ENCODE assay signal across 8 mouse cellular contexts in the genomic region with DNA sequence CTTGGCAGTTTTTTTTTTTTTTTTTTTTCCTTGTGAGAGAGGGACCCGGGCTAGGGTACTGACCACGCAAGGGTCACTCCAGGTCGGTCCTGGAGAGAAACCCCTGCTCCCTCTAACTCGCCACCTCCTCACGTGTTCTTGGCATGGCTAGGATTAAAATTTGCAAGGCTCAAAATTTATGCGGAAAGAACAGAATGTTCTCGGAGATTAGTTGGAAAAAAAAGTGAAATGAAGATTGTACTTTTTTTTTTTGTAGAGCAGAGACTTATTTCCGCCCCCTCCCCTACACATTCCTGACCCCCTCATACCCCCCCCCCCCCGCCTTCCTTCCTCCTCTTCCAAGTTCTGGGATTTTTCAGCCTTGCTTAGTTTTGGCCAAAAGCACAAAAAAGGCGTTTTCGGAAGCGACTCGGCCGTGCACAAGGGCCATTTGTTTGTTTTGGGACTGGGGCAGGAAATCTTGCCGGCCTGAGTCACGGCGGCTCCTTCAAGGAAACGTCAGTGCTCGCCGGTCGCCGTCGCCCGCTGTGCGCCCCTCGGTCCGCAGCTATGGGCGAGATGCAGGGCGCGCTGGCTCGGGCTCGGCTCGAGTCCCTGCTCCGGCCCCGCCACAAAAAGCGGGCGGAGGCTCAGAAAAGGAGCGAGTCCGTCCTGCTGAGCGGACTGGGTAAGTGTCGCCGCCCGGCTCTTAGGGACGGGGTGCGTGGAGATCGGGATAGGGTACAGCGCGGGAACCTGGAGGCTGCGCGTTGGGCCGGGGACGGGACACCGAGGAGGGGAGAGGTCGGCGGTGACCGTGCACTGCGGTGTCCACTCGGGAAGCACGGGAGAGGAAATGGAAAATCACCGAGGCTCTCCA.
DNase-seq lines count a peak whose midpoint lies in the region; ATAC-seq and TF ChIP-seq lines count a peak whose summit lies in the region.

No protein-coding gene starts in this region.

- DNase-seq in ZHBTc4 (ENCODE audit: low read depth, low spot score), result peak; percentile 74
- peak; percentile 79 for DNase-seq in embryonic facial prominence, embryonic 10.5 days (ENCODE audit: low spot score)
- peak; percentile 86 for DNase-seq in heart, adult 8-10 months (ENCODE audit: low spot score)
- DNase-seq in kidney, adult 18-20 months, result peak; percentile 82
- DNase-seq in liver, postnatal 0 days, result no peak
- DNase-seq in ovary, adult 18-20 months (ENCODE audit: low spot score), result no peak

- H3K4me1 ChIP-seq in embryonic facial prominence, embryonic 10.5 days, result peaks cover 34% of the 10 kb centered on the region
- 0 out of 2 replicates have a peak, but pooled peaks cover 3% of the 10 kb centered on the region for H3K4me1 ChIP-seq in liver, postnatal 0 days (ENCODE audit: insufficient read depth)
- H3K4me1 ChIP-seq in neural tube, embryonic 13.5 days (replicated peaks), result peaks cover 35% of the 10 kb centered on the region

- H3K4me2 ChIP-seq in liver, postnatal 0 days (ENCODE audit: low read depth, low read length), result peak overlapping the region; percentile 81
- peak overlapping the region; percentile 97 for H3K4me2 ChIP-seq in neural tube, embryonic 13.5 days

- peak overlapping the region; percentile 71 for H3K4me3 ChIP-seq in embryonic facial prominence, embryonic 10.5 days
- H3K4me3 ChIP-seq in liver, postnatal 0 days (ENCODE audit: low read depth, low read length), result peak overlapping the region; percentile 64
- peak overlapping the region; percentile 72 for H3K4me3 ChIP-seq in neural tube, embryonic 13.5 days

- peaks cover 26% of the 10 kb centered on the region for H3K36me3 ChIP-seq in embryonic facial prominence, embryonic 10.5 days (replicated peaks)
- peaks cover 28% of the 10 kb centered on the region for H3K36me3 ChIP-seq in liver, postnatal 0 days (replicated peaks; ENCODE audit: insufficient read depth, low read length)
- peaks cover 28% of the 10 kb centered on the region for H3K36me3 ChIP-seq in neural tube, embryonic 13.5 days

- no peaks in the 10 kb centered on the region for H3K9me3 ChIP-seq in embryonic facial prominence, embryonic 10.5 days
- H3K9me3 ChIP-seq in liver, postnatal 0 days (ENCODE audit: low read length), result no peaks in the 10 kb centered on the region
- H3K9me3 ChIP-seq in neural tube, embryonic 13.5 days, result no peaks in the 10 kb centered on the region

- no peak for TF ChIP-seq EP300 in liver, postnatal 0 days (IDR thresholded peaks at IDR 0.05; ENCODE audit: low read depth)

- peak overlapping the region; percentile 75 for H3K9ac ChIP-seq in liver, postnatal 0 days (replicated peaks)
- peak overlapping the region; percentile 83 for H3K9ac ChIP-seq in neural tube, embryonic 13.5 days

- no peak for TF ChIP-seq CTCF in liver, postnatal 0 days (IDR thresholded peaks at IDR 0.05; ENCODE audit: low read depth)

- peak overlapping the region; percentile 89 for H3K27ac ChIP-seq in embryonic facial prominence, embryonic 10.5 days (replicated peaks)
- H3K27ac ChIP-seq in liver, postnatal 0 days (ENCODE audit: low read depth), result peak overlapping the region; percentile 97
- H3K27ac ChIP-seq in neural tube, embryonic 13.5 days (replicated peaks), result peak overlapping the region; percentile 81

- WGBS in embryonic facial prominence, embryonic 10.5 days, result under 1% methylated on average over 60 of the region's 60 CpGs
- WGBS in liver, postnatal 0 days (ENCODE audit: insufficient replicate concordance), result 2% methylated on average over 60 of the region's 60 CpGs
- under 1% methylated on average over 56 of the region's 60 CpGs for WGBS in neural tube, embryonic 13.5 days

- H3K27me3 ChIP-seq in embryonic facial prominence, embryonic 10.5 days (replicated peaks; ENCODE audit: low read depth, poor library complexity, severe bottlenecking), result peaks cover 18% of the 10 kb centered on the region
- H3K27me3 ChIP-seq in liver, postnatal 0 days (ENCODE audit: insufficient read depth, low read length), result peaks cover 4% of the 10 kb centered on the region; the same call in 1 of the 2 replicates
- peaks cover 20% of the 10 kb centered on the region for H3K27me3 ChIP-seq in neural tube, embryonic 13.5 days

- ATAC-seq in CD4-positive, CD25-positive, alpha-beta regulatory T cell, adult 4 months, result peak; percentile 24
- ATAC-seq in liver, postnatal 0 days, result peak; percentile 58
- peak; percentile 79 for ATAC-seq in neural tube, embryonic 13.5 days (ENCODE audit: low read depth)

Comparison
In these comparisons a context has a peak if more than half of its experiments do, and no peak if none do; other contexts are left out.
1. ATAC-seq: peak in every context shown above with its lines; median percentile 79 in neural tube, embryonic 13.5 days; 58 in liver, postnatal 0 days; 24 in CD4-positive, CD25-positive, alpha-beta regulatory T cell, adult 4 months.
2. DNase-seq: peak in ZHBTc4 (single experiment), embryonic facial prominence, embryonic 10.5 days (single experiment), heart, adult 8-10 months (single experiment) and kidney, adult 18-20 months (single experiment); none in liver, postnatal 0 days (single experiment) and ovary, adult 18-20 months (single experiment).
3. Peak in every context shown above with its lines, with median percentiles within 50 percentile points of each other: H3K27ac ChIP-seq and H3K4me3 ChIP-seq.